Mouse (Mus musculus) CD4-positive, CD25-positive, alpha-beta regulatory T cell (primary cell): Measurements from ENCODE around the gene Acp2. TPM values are rescaled to one million over a fixed set of nuclear protein-coding genes. Genes with fewer than 3 reads are reported as not detected.

Experiments
- polyA plus RNA-seq: library from polyadenylated mRNA; unstranded; fragments of 100-300 nt; shearing (Covaris generic); gene quantifications from one replicate; pipeline ENCODE4 v1.2.1, GENCODE M21; 2017

Gene Acp2
- polyA plus RNA-seq = 17.2 TPM

GRCm38 (mm10) chr2:91202222-91202971 lies at the start of gene Acp2, which contains the start of gene Nr1h3:
Acp2 (plus strand) TSS chr2:91202885.
Nr1h3 (minus strand) TSS chr2:91202834.

GRCm38 (mm10) chr2:91183711-91184405 lies 18.8 kb upstream of the Acp2 start, which contains the start of gene Madd:
Madd (minus strand) TSS chr2:91183837.

GRCm38 (mm10) chr2:91236601-91237510 lies 34.2 kb downstream of the Acp2 start, which contains the start of gene Ddb2:
Ddb2 (minus strand) TSS chr2:91236982.

DNA sequence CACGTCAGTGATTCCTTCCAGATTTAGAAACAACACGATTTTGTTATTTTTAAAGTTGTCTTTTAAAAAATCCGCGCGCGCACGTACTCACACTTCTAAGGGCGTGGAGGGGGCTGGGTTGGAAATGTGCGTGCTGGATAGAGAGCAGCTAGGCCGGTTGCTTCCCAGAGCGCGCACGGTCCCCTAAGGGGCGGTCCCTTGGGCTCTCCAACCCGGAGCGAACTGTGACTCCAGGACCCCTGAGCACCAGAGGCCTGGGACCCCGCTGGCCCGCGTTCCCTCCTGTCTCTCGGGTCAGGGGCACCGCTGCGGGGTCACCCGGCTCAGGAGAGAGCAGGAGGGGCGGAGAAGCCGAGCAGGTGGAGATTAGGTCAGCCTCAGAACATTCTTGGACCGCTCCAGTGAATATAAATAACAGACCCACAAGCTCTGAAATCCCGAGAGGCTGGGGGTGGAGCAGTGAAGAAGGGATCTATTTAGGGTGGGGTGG lies 53.0 kb downstream of the Acp2 start, which contains the start of gene Pacsin3:
Pacsin3 (plus strand) TSS at position 294 of the 490 bp plus-strand sequence.

Other genes with a start within 250 kb of the Acp2 start
- 4.2 TPM for gene Rapsn, start 167.3 kb upstream of the Acp2 start, polyA plus RNA-seq
- gene Psmc3, start 148.9 kb upstream of the Acp2 start, polyA plus RNA-seq = 282 TPM
- gene Slc39a13, start 132.5 kb upstream of the Acp2 start, polyA plus RNA-seq = 39.2 TPM
- gene Spi1, start 120.5 kb upstream of the Acp2 start, polyA plus RNA-seq = 1.4 TPM
- gene Mybpc3, start 84.7 kb upstream of the Acp2 start, polyA plus RNA-seq = not detected
- gene Madd, start 19.0 kb upstream of the Acp2 start, polyA plus RNA-seq = 124 TPM
- 1.7 TPM for gene Nr1h3, start 51 bp upstream of the Acp2 start, polyA plus RNA-seq
- 84.5 TPM for gene Ddb2, start 34.1 kb downstream of the Acp2 start, polyA plus RNA-seq
- 0.25 TPM for gene Pacsin3, start 53.1 kb downstream of the Acp2 start, polyA plus RNA-seq
- gene Arfgap2, start 62.1 kb downstream of the Acp2 start, polyA plus RNA-seq = 131 TPM
- gene 1110051M20Rik, start 241.8 kb downstream of the Acp2 start, polyA plus RNA-seq = 20.0 TPM